Mouse (Mus musculus) intestine, embryonic 16.5 days (tissue): ENCODE results near the gene Dgkb. TPM values are rescaled to one million over a fixed set of nuclear protein-coding genes. Genes with fewer than 3 reads are reported as not detected.

Source experiments
- ATAC-seq: fragments of 200-750 bp; cut with Nextera tagmentation; 2 replicates; pipeline ENCODE4 v1.8.0; 2017; ENCODE audit warnings: moderate TSS enrichment, moderate library complexity
- H3K27ac ChIP-seq: fragments of 300-500 bp; sonication (generic); 2 replicates; pipeline ENCODE4 v1.5.1; 2014; ENCODE audit warnings: mild to moderate bottlenecking, low read length
- H3K27me3 ChIP-seq: fragments of 300-500 bp; sonication (generic); replicated peaks from 2 replicates; pipeline ENCODE4 v1.6.1; 2014; ENCODE audit warnings: low read length, control low read depth, mixed read lengths; ENCODE audit not compliant: control insufficient read depth, insufficient read depth
- H3K36me3 ChIP-seq: fragments of 300-500 bp; sonication (generic); 2 replicates; pipeline ENCODE4 v1.6.1; 2014; ENCODE audit warnings: low read length, control low read depth; ENCODE audit not compliant: control insufficient read depth, insufficient read depth
- H3K4me1 ChIP-seq: fragments of 300-500 bp; sonication (generic); 2 replicates; pipeline ENCODE4 v1.6.1; 2014; ENCODE audit warnings: low read length, control low read depth, mixed read lengths; ENCODE audit not compliant: control insufficient read depth, insufficient read depth
- H3K4me2 ChIP-seq: fragments of 300-500 bp; sonication (generic); 2 replicates; pipeline ENCODE4 v1.6.1; 2014; ENCODE audit warnings: low read depth, low read length, control low read depth
- H3K4me3 ChIP-seq: fragments of 300-500 bp; sonication (generic); 2 replicates; pipeline ENCODE4 v1.5.1; 2014; ENCODE audit warnings: mild to moderate bottlenecking, low read length
- H3K9ac ChIP-seq: fragments of 300-500 bp; sonication (generic); 2 replicates; pipeline ENCODE4 v1.6.1; 2014; ENCODE audit warnings: low read depth, low read length
- H3K9me3 ChIP-seq: fragments of 300-500 bp; sonication (generic); 2 replicates; pipeline ENCODE4 v1.6.1; 2016; ENCODE audit warnings: low read length, control low read depth; ENCODE audit not compliant: control insufficient read depth
- WGBS: fragments of 180-500 bp; shearing (Covaris S2); extraction: QIAGEN DNeasy Blood & Tissue Kit; methylation state at CpG from one replicate; pipeline ENCODE4 v1.1.7; 2014; 5-methylcytosine and 5-hydroxymethylcytosine counted together
- polyA plus RNA-seq: library from polyadenylated mRNA; unstranded; fragments of >200 nt; fragmentation: Nextera tagmentation; extraction: Ambion mirVana; gene quantifications from 2 replicates; pipeline ENCODE4 v1.2.1, GENCODE M21; 2015

The Dgkb gene
- polyA plus RNA-seq, 1 experiment from 2014 or later = 5.4 TPM

- H3K36me3 ChIP-seq = no peaks in the 10 kb centered on the region
- no peaks in the 10 kb centered on the region for H3K9me3 ChIP-seq
- ATAC-seq = no peak
- no peaks in the 10 kb centered on the region for H3K4me1 ChIP-seq
- no peak overlapping the region for H3K9ac ChIP-seq
- no peaks in the 10 kb centered on the region for H3K27me3 ChIP-seq
- no peak overlapping the region for H3K4me2 ChIP-seq
- H3K4me3 ChIP-seq = no peak overlapping the region
- H3K27ac ChIP-seq = no peak overlapping the region
Observed at GRCm38 (mm10) chr12:38468605-38469004, 651.1 kb downstream of the Dgkb start.

DNA sequence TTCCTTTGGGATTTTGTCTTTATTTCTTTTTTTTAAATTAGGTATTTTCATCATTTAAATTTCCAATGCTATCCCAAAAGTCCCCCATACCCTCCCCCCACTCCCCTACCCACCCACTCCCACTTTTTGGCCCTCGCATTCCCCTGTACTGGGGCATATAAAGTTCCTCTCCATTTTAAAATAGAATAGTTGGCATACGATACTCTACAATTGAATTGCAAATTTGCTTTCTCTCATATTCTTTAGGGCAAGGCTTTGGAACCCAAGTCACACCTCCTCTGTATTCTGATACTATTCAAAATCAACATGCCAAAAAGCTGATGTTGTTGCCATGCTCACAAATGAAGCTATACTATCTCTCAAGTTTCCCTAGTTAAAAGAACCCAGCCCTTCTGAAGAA lies 679.7 kb downstream of the Dgkb start:
- H3K4me2 ChIP-seq = no peak overlapping the region

DNA sequence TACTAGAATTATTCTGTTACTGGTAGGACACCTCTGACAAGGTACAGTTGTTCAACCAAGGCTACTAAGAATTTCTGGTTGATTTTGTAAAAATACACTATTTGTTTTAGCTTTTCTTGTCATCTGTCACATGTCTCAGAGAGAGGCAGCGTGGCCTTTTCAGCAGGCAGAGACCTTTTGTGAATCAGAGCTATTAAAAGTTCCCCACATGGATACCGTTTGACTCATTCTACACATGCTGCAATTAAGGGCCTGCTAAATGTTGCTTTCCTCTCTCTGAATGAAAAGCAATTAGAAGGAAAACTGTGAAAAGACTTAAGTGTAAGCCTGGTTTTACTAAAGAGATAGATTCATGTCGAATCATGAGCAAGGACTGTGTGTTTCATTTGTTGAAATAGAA lies 683.4 kb downstream of the Dgkb start:
- 70% methylated on average over 3 of the region's 3 CpGs for WGBS
- no peak overlapping the region for H3K4me2 ChIP-seq
- no peaks in the 10 kb centered on the region for H3K27me3 ChIP-seq
- H3K4me1 ChIP-seq = no peaks in the 10 kb centered on the region
- no peak overlapping the region for H3K27ac ChIP-seq
- H3K4me3 ChIP-seq = no peak overlapping the region
- ATAC-seq = no peak
- no peak overlapping the region for H3K9ac ChIP-seq
- no peaks in the 10 kb centered on the region for H3K36me3 ChIP-seq
- H3K9me3 ChIP-seq = no peaks in the 10 kb centered on the region

More for the DNA sequence above, 679.7 kb downstream of the Dgkb start:
- no peak for ATAC-seq
- H3K27me3 ChIP-seq = no peaks in the 10 kb centered on the region
- 70% methylated on average over 2 of the region's 2 CpGs for WGBS
- H3K4me1 ChIP-seq = no peaks in the 10 kb centered on the region
- no peaks in the 10 kb centered on the region for H3K36me3 ChIP-seq
- no peaks in the 10 kb centered on the region for H3K9me3 ChIP-seq
- H3K9ac ChIP-seq = no peak overlapping the region
- no peak overlapping the region for H3K27ac ChIP-seq
- H3K4me3 ChIP-seq = no peak overlapping the region

GRCm38 (mm10) chr12:38508195-38508594 lies 690.7 kb downstream of the Dgkb start:
- no peak overlapping the region for H3K27ac ChIP-seq
- H3K9me3 ChIP-seq = no peaks in the 10 kb centered on the region
- H3K4me2 ChIP-seq = no peak overlapping the region
- H3K4me3 ChIP-seq = no peak overlapping the region
- H3K4me1 ChIP-seq = no peaks in the 10 kb centered on the region
- H3K27me3 ChIP-seq = no peaks in the 10 kb centered on the region
- no peak overlapping the region for H3K9ac ChIP-seq
- 67% methylated on average over 1 of the region's 1 CpGs for WGBS
- no peaks in the 10 kb centered on the region for H3K36me3 ChIP-seq
- no peak for ATAC-seq

- H3K4me3 ChIP-seq = no peak overlapping the region
- no peak for ATAC-seq
- H3K4me2 ChIP-seq = no peak overlapping the region
- no peaks in the 10 kb centered on the region for H3K9me3 ChIP-seq
- no peaks in the 10 kb centered on the region for H3K27me3 ChIP-seq
- 72% methylated on average over 4 of the region's 4 CpGs for WGBS
- H3K36me3 ChIP-seq = no peaks in the 10 kb centered on the region
- H3K9ac ChIP-seq = no peak overlapping the region
- H3K4me1 ChIP-seq = no peaks in the 10 kb centered on the region
- H3K27ac ChIP-seq = no peak overlapping the region
Observed at GRCm38 (mm10) chr12:38545431-38545830, 727.9 kb downstream of the Dgkb start.

GRCm38 (mm10) chr12:38577141-38577540 lies 759.6 kb downstream of the Dgkb start:
- WGBS = 67% methylated on average over 6 of the region's 6 CpGs
- Histone ChIP-seq H3K4me3 (no peak overlapping the region), H3K27me3 (no peaks in the 10 kb centered on the region), H3K9me3 (no peaks in the 10 kb centered on the region), H3K36me3 (no peaks in the 10 kb centered on the region), H3K4me1 (no peaks in the 10 kb centered on the region), H3K4me2 (no peak overlapping the region), H3K27ac (no peak overlapping the region), H3K9ac (no peak overlapping the region)
- no peak for ATAC-seq

DNA sequence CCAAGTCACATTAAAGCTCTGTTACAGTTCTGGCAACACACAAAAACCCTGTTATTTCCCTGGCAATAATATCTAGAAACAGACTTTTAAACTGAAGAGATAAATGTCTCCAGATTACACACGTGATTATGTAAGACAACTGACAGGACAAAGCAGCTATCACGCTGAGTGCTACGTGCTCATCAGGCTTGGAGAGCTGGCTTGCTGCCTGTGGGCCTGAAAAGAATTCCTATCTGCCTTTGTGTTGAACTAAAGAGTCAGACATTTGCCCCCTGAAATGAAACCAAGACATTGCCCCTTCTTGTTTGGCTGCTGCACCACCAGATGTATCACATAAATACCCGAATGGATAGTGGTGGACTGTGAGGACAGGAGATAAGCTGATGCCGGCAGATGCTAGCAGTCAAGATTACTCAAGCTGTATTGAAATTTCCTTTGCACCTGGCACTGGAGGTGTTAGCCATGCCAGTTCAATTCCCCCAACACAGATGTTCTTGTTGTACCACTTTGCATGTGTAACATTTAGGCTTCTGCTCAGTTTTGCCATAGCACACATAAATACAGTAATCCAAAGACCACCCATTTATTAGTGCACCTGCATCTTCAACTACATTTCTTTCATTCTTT lies 761.8 kb downstream of the Dgkb start:
- WGBS = 55% methylated on average over 5 of the region's 5 CpGs
- H3K36me3 ChIP-seq = no peaks in the 10 kb centered on the region
- no peak for ATAC-seq

GRCm38 (mm10) chr12:38586368-38586865 lies 768.9 kb downstream of the Dgkb start:
- Histone ChIP-seq H3K9me3 (no peaks in the 10 kb centered on the region), H3K4me1 (no peaks in the 10 kb centered on the region), H3K36me3 (no peaks in the 10 kb centered on the region), H3K27ac (no peak overlapping the region), H3K4me3 (no peak overlapping the region), H3K9ac (no peak overlapping the region), H3K27me3 (no peaks in the 10 kb centered on the region), H3K4me2 (no peak overlapping the region)
- no peak for ATAC-seq
- 68% methylated on average over 4 of the region's 4 CpGs for WGBS

More for the DNA sequence above, 761.8 kb downstream of the Dgkb start:
- H3K4me3 ChIP-seq = no peak overlapping the region
- no peak overlapping the region for H3K4me2 ChIP-seq
- H3K4me1 ChIP-seq = no peaks in the 10 kb centered on the region
- H3K9ac ChIP-seq = no peak overlapping the region
- no peak overlapping the region for H3K27ac ChIP-seq
- H3K27me3 ChIP-seq = no peaks in the 10 kb centered on the region
- H3K9me3 ChIP-seq = no peaks in the 10 kb centered on the region

GRCm38 (mm10) chr12:38589951-38590350 lies 772.4 kb downstream of the Dgkb start:
- Histone ChIP-seq H3K4me1 (no peaks in the 10 kb centered on the region), H3K9me3 (no peaks in the 10 kb centered on the region), H3K36me3 (no peaks in the 10 kb centered on the region), H3K4me2 (no peak overlapping the region), H3K27ac (no peak overlapping the region), H3K4me3 (no peak overlapping the region), H3K9ac (no peak overlapping the region), H3K27me3 (no peaks in the 10 kb centered on the region)
- ATAC-seq = no peak

GRCm38 (mm10) chr12:38593653-38594052 lies 776.1 kb downstream of the Dgkb start:
- Histone ChIP-seq H3K36me3 (no peaks in the 10 kb centered on the region), H3K27ac (no peak overlapping the region), H3K4me1 (no peaks in the 10 kb centered on the region; the same call in 1 of the 2 replicates), H3K9ac (no peak overlapping the region), H3K27me3 (no peaks in the 10 kb centered on the region), H3K9me3 (no peaks in the 10 kb centered on the region), H3K4me3 (no peak overlapping the region), H3K4me2 (no peak overlapping the region)
- ATAC-seq = no peak
- WGBS = 97% methylated on average over 2 of the region's 2 CpGs
